Mouse (Mus musculus) bone marrow macrophage, adult 2 months (primary cell): ENCODE data around the gene Nsun2. TPM values are rescaled to one million over a fixed set of nuclear protein-coding genes. Genes with fewer than 3 reads are reported as not detected.

ENCODE experiments used
- H3K27ac ChIP-seq: 2 replicates; pipeline ENCODE4 v1.5.1; 2012; ENCODE audit warnings: low read depth, low read length; ENCODE audit not compliant: insufficient read depth
- H3K4me1 ChIP-seq: 2 replicates; pipeline ENCODE4 v1.6.1; 2012; ENCODE audit warnings: low read length; ENCODE audit not compliant: control insufficient read depth, insufficient read depth
- H3K4me3 ChIP-seq: 2 replicates; pipeline ENCODE4 v1.5.1; 2012; ENCODE audit warnings: mild to moderate bottlenecking, low read length, moderate library complexity; ENCODE audit not compliant: insufficient read depth
- CTCF ChIP-seq: IDR thresholded peaks from 2 replicates; pipeline ENCODE4 v1.5.1; 2012; ENCODE audit warnings: low read depth, mild to moderate bottlenecking, low read length, moderate library complexity
- POLR2A ChIP-seq: IDR thresholded peaks from 2 replicates; pipeline ENCODE4 v1.6.1; 2012; ENCODE audit warnings: mild to moderate bottlenecking, low read depth, low read length, borderline replicate concordance
- polyA plus RNA-seq: library from polyadenylated mRNA; stranded (reverse); fragments of >200 nt; gene quantifications from 2 replicates; pipeline ENCODE4 v1.2.4, GENCODE M21; 2012; ENCODE audit not compliant: missing spikeins, insufficient read depth, insufficient read length

Gene Nsun2
- polyA plus RNA-seq, 1 experiment, result 33.6 TPM

DNA sequence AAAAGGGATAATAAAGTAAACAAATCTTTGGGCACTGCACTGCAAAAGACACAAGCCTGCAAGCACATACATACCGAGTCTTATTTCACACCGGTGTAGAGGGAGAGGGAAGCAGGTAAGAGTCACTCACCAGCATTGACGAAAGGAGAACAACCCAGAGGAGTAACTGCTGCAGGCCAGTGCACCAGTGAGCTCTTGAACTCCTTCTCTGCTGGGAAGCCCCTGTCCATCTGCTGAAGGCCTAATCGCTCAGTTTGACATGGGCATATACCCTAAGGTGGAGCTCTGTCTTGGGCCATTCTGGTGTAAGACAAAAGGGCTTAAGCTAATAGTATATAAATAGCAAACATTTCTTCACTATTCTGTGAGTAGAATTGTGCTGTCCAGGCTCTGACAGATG lies 106.6 kb downstream of the Nsun2 start:
- Histone ChIP-seq H3K4me3 (no peak overlapping the region), H3K4me1 (no peaks in the 10 kb centered on the region), H3K27ac (no peak overlapping the region)
- TF ChIP-seq POLR2A, result no peak
- no peak for TF ChIP-seq CTCF

DNA sequence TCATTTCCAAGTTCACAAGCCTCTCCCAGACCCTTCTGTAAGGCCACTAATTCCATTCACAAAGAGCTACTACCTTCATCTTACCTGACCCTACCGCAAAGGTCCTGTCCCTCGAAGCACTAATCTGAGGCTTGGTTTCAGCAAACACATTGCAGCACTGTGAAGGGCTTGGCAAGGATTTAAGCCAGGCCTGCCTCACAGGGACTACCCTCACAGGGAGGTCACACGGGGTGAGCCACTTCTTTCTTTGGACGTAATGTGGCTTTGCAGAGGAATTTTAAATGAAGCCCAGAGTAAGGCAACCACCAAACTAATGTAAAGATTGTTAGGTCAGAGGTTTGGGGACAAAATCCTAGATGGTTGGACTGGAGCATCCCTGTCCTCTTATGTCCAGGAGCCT lies 107.0 kb downstream of the Nsun2 start:
- Histone ChIP-seq H3K27ac (no peak overlapping the region), H3K4me1 (no peaks in the 10 kb centered on the region), H3K4me3 (no peak overlapping the region)
- TF ChIP-seq CTCF (no peak), POLR2A (no peak)

DNA sequence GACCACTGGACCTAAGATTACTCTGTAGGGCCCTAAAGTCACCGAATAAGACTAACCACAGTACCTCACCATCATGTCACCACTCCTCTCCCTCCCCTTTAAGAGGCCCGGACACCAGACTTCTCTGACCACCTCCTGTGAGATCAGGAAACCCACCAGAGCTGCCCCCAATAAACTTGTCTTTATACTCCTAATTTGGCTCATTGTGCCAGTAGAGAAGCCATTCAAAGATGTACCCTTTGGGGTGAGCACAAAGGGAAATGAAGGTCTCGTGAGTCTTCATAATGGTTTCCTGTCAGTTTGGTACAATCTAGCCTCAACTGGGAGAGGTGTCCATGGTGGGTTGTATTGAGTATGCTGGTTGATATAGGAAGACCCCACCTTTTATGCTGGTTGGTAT lies 107.5 kb downstream of the Nsun2 start:
- TF ChIP-seq POLR2A (no peak), CTCF (no peak)
- Histone ChIP-seq H3K4me3 (no peak overlapping the region), H3K4me1 (no peaks in the 10 kb centered on the region), H3K27ac (no peak overlapping the region)

DNA sequence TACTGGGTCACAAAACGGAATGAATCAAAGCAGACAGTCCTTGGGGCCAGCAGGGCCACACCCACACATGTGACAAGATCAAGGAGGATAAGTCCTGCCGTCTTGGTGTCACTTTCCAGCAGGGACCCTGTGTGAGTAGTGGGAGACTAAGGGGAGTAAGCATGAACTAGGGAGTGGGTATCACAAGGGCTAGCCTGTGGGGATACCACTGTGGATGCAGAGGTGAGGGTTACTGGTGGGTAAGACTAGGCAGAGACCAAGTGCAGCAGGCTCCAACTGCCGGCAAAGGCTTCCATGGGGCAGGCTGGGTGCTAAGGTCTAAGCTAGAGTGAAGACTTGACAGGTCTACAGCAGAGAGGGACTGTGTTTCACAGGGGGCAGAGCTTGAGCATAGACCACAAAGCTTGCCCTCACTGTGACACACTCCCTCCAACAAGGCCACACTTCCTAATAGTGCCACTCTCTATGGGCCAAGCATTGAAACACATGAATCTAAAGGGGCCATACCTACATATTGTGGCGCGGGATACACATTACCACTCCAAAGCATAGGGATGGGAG lies 109.2 kb downstream of the Nsun2 start:
- Histone ChIP-seq H3K4me1 (no peaks in the 10 kb centered on the region), H3K27ac (no peak overlapping the region), H3K4me3 (no peak overlapping the region)
- TF ChIP-seq CTCF (no peak), POLR2A (no peak)

DNA sequence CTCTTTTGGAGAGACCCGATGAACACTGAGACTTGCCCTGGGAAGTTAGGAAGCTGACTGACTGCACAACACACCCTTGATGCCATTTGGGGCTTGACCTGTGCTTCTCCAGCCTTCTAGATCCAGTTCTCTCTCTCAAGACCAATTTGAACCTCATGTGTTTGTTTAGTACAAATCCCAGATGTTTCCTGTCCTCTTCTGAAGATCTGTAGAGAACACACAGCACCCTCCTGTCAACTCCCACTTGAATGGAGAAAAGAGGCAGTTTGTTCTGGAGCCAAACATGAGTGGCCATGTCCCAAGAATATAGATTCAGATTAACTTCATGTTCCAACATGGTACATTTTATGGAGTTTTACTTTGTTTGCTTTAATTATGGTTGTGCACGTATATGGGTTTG lies 110.4 kb downstream of the Nsun2 start:
- TF ChIP-seq POLR2A, result no peak
- no peak for TF ChIP-seq CTCF
- Histone ChIP-seq H3K27ac (no peak overlapping the region), H3K4me3 (no peak overlapping the region)

DNA sequence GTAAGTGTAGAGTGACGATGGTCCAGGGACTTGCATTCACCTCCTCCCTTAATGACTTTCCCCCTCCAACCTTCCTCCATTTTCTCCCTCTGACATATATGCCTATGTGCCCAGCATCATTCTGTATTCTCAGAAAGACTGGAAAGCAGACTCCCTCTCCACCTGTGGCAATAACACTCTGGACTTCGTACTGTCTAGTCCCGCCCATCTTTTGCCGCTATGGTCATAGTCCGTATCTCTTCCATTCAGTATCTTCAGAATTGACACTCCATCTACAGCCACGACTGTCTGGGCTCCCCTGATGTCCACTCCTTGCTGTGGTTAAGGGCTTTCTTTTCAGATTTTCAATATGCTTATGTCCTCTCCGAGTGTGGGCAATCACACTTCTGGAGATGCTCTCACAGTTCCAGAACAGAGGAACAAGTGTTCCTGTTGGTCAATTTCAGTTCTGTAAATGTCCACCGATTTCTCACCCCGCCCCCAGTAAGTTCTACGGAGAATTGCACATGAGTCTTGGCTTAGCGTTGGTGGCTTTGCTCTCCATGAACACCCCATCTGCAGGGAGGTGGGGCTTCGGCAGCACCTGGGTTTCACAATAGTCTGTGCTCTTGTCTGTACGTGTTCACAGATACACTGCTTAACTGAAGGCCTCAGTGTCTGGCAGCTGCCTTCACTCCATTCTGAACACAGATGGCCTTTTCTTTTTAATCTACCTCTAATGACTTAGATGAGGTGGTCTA lies 111.1 kb downstream of the Nsun2 start:
- H3K4me3 ChIP-seq, result no peak overlapping the region
- TF ChIP-seq CTCF (no peak), POLR2A (no peak)
- H3K4me1 ChIP-seq, result no peaks in the 10 kb centered on the region
- H3K27ac ChIP-seq, result no peak overlapping the region

More for the DNA sequence above, 110.4 kb downstream of the Nsun2 start:
- H3K4me1 ChIP-seq, result no peaks in the 10 kb centered on the region

DNA sequence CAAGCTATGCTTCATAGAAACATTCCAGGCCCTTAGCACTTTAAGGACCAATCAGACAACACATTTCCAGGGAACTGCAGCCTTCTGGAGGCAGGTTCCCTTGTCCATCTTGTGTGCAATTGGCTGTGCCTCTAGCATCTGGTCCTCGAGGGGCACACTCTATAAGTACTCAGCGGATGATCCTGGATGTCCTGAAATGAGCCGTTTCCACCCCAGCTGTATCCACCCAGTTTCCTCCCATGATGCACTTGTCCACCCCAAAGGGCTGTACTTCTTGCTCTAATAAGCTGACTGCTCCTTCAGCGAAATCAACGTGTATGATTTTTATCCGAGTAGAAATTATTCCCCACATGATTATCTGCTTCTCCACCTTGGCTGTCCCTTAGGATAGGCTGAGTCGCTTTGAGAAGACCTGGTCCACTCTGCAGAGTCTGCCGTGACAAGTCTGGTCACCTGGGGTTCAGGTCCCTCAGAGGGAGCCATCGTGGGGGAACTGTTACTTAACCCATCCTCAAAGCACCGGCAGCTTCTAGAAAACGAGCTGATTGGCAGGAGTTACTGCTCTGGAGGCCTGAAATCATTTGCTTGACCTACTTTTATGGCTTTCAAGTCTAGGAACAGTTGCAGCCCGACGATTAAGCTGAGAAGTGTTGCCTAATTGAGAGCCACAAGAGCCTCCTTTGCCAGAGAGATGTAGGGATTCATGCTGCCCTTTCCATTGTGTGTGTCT lies 112.3 kb downstream of the Nsun2 start:
- Histone ChIP-seq H3K4me1 (no peaks in the 10 kb centered on the region), H3K4me3 (no peak overlapping the region), H3K27ac (no peak overlapping the region)
- TF ChIP-seq CTCF (no peak), POLR2A (no peak)

DNA sequence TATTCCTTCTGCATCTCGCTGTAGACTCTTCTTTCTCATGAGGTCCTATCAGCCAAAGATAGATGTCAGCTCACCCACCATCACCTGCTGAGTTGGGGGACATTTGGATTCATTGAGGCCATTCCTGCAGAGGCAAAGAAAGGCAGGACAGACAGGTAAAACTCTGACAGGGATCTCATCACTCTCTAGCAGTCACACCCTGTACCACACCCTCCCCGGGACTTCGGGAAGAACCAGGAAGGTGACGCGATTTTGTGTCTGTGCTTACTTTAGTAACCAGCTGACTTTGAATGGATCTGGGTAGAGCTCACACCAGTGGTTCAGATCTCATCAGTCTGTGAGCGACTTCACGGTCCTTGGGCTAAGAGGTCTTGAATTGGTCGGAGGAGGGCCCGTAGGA lies 112.9 kb downstream of the Nsun2 start:
- no peak overlapping the region for H3K4me3 ChIP-seq
- H3K27ac ChIP-seq, result no peak overlapping the region
- TF ChIP-seq POLR2A, result no peak
- TF ChIP-seq CTCF, result no peak
- no peaks in the 10 kb centered on the region for H3K4me1 ChIP-seq

DNA sequence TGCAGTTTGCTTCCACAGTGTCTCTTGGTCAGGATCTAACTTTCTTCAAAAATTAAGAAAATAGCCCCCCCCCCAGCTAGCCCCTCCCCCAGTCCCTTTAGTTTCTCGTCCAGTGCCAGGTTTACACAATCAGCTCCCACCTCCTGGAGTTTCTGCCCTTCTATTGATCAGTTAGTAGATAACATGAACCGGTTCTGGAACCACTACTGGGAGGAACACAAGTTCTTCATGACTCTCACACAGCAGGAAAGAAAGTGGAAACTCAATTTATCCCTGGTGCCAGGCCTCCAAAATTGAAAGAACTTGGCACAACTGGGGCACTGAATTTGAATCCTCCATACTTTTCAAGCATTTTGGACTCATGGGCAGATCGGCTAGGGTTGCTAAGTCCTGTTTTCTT lies 121.0 kb downstream of the Nsun2 start:
- TF ChIP-seq CTCF (no peak), POLR2A (no peak)
- Histone ChIP-seq H3K4me1 (no peaks in the 10 kb centered on the region), H3K4me3 (no peak overlapping the region), H3K27ac (no peak overlapping the region)

DNA sequence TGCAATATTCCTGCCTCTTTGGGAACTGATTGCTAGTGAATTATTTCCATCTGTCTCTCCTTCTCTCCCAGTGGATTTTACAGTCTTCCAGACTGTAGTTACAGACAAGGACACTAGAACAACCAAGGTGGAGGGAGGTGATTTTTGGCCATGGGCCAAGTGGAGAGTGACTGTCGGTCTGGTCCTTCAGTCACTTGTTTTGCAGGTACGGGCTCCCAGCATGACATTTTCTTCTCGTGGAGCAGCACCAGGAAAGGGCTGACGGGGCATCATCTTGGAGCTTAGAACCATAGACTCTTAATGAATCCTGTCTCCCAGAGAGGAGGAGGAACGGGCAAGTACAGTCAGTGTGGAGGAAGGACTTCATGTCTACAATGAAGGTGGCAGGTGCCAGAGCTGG lies 138.6 kb downstream of the Nsun2 start:
- no peaks in the 10 kb centered on the region for H3K4me1 ChIP-seq
- no peak overlapping the region for H3K27ac ChIP-seq
- TF ChIP-seq CTCF (no peak), POLR2A (no peak)
- no peak overlapping the region for H3K4me3 ChIP-seq
